Mouse (Mus musculus) kidney, postnatal 4 days (tissue): ENCODE results near the gene Gm17657.

Experiments
- DNase-seq, 2 experiments: peaks; one replicate each; pipeline ENCODE4 v3.0.0; 2021; ENCODE audit warnings: mixed read lengths in 2 of 2

Gm17657 gene

DNA sequence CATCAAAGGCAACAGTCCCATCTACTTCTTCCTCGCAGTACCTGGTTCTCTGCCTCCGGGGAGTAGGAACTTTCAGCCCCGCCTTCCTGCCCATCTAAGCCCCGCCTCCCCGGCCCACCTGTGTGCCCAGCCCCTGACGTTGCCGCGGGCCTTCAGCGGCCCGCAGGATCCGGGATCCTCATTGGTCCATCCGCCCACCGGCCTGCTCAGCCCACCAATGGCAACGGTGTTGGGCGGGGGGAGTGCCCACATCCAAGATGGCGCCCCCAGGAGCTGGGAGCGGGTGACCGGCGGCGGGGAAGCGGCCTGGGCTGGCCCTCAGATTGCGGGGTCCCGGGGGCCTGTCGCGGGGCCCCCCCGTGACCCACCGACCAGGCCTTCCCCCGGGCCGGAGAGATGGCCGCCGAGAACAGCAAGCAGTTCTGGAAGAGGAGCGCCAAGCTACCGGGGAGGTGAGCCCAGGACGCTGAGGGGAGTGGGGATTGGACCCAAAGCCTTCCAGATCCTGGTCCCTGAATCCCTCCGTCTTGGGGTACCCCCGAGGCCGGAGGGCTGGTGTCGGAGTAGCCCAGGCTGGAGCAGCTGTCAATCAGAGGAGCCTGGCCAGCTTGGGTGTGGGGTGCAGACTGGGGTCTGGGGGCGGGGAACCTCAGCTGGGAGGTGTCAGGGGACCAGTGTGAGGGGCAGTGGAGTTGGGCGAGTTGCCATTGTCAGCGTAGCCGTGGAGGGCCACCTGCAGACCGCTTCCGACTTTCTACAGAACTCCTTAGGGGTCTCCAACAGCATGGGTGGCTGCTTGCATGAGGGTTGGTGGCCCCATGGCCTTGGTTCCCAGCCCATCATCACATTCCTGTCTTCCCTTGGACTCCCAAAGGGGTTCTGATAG lies at the start of gene Gm17657, which contains the start of gene Tbc1d22b:
Gm17657 (minus strand) TSS at position 96 of the 886 bp plus-strand sequence.
Tbc1d22b (plus strand) TSS at position 243 of the 886 bp plus-strand sequence.
- peak; percentile 95 to 97 for DNase-seq

DNA sequence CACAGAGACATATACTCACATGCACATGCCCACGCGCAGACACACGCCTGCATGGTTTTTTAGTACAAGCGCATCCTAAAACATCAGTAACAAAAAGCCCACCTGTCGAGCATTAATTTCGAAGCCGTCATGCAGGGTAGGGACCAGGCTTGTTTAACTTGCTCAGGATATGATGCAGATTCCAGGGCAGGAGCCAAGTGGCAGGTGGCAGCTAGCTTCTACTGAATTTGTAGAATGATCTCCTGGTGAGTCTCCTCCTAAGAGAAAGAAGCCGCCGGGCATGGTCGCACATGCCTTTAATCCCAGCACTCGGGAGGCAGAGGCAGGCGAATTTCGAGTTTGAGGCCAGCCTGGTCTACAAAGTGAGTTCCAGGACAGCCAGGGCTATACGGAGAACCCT lies 49.6 kb upstream of the Gm17657 start:
- no peak for DNase-seq

DNA sequence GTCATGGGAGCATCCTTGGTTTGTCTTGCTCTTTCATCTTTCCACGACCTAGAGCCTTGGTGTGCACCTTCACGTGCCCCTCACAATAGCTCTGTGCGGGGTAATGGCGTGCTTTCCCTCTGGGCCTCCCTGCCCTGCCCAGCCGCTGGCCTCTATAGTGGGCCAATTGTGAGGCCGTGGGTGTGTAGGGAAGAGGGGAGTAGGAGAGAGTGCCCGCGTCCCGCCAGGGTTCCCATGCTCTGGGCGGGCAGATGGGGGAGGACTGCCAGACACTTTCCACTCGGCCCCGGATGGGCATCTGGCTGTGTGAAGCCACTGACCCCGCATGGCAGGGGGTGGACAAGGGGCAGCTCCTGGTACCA lies 47.3 kb upstream of the Gm17657 start:
- DNase-seq: no peak

DNA sequence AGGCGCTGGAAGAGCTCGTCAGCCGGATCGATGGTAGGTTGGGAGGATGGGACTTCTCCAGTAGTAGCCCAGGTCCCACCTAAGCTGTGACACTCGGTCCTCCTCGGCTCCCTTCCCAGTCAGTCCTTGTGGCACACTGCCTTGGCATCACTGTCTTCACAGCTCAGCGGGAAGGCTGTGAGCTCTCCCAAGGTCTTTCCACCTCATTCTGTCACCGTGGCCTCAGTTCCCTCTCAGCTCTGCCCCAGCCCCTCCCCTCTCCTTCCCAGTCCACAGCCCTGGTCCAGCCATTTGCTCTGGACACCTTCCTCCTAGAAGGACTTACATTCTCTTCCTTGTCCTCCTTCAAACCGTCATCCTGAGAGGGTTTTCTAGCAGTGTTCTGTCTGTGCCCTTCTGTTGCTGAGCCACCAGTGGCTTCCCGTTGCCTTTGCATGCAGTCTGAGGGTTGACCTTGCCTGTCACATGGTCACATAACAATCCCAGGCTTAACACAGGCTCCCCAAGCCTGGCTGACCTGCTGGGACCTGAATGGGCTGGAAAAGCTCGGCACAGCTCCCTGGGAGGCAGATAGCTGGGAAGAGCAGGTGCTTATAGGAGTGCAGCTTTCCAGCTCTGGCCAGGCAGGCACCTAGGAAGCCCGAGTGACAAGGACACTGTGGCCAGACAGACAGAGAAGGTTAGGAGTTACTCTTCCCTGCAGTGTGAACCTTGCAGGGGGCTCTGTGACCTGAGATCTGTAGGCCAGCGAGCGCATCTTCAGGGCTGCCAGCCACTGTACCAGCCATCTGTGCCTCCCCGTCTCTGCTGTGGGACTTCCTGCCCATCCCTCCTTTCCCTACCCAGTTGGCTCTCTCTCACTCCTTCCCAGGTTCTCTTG lies 46.7 kb upstream of the Gm17657 start:
- no peak for DNase-seq

GRCm38 (mm10) chr17:29589221-29589898 lies 39.9 kb upstream of the Gm17657 start:
- no peak for DNase-seq

- no peak for DNase-seq
Observed at GRCm38 (mm10) chr17:29586921-29587320, 37.5 kb upstream of the Gm17657 start.

DNA sequence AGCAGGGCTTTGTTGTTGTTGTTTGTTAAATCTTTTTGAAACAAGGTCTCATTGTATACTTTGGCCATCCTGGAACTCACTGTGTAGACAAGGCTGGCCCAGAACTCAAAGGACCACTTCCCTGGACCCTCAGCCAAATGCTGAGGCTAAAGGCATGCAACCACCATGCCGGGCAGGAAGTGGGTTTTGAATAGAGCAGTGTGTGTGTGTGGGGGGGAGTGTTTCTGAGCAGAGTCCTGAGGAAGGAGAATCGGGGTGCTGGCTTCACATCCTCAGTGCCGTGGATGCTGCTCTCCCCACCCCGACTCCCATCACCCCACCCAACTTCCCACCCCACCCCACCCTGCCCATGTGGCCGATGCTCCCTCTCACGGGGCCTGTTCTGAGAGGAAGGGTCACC lies 36.0 kb upstream of the Gm17657 start:
- DNase-seq: no peak

- no peak for DNase-seq
Observed at GRCm38 (mm10) chr17:29584737-29585136, 35.3 kb upstream of the Gm17657 start.

- DNase-seq: no peak
Observed at GRCm38 (mm10) chr17:29584306-29584705, 34.9 kb upstream of the Gm17657 start.

DNA sequence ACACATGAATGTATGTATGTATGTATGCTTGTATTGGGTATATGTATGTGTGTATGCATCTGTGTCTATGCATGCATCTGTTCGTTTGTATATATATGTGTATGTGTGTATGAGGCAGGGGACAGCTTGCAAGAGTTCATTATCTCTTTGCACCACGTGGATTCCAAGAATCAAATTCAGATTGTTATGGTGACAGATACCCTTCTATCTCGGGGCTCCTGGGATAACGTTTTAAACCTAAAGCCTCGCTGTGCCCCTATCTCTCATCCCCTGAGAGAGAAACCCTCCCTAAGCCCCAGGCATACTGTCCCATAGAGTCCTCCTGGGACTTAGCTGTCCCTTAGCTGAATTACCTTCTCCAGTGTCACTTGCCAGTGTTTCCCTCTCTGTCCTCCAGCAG lies 34.1 kb upstream of the Gm17657 start:
- no peak for DNase-seq

DNA sequence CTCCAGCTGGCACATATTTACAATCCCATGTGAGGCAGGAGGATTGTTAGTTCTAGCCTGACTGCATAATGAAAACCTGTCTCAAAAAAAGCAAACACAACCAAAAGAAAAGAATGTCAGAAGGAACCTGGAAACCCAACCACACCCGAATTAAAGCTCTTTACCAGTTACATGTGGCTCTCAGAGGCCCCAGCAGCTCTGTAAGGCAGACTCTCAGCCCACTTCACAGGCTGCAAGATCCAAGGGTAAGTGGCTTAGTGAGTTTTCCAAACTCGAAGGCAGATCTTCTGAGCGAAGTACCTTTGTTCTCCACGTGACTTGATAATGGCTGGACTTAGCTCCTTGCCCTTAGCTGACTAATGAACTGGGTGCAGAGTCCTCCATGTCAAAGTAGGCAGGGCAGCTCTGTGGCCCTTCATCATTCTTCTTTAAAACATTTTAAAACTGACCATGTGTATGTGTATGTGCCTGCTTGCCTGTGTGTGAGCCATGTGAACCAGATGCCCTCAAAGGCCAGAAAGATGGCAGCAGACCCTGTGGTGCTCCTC lies 30.2 kb upstream of the Gm17657 start:
- DNase-seq: no peak

- DNase-seq: no peak
Observed at GRCm38 (mm10) chr17:29569831-29570230, 20.4 kb upstream of the Gm17657 start.

- no peak for DNase-seq
Observed at GRCm38 (mm10) chr17:29568435-29568834, 19.0 kb upstream of the Gm17657 start.

DNA sequence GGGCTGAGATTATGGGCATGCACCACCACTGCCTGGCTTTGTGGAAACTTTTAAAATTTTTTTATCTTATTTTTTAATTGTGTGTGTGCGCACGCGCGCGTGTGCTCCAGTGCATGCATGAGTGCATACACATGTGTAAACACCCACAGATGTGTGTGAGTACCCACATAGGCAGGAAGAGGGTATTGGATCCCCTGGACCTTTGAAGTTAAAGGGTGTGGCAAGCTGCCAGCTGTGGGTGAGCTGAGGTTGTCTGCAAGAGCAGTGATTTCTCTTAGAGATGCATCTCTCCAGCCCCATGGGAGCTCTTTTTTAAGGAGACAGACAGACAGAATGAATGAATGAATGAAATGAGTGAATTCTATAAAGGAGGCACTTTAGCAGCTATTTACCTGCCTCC lies 16.1 kb upstream of the Gm17657 start:
- no peak for DNase-seq

DNA sequence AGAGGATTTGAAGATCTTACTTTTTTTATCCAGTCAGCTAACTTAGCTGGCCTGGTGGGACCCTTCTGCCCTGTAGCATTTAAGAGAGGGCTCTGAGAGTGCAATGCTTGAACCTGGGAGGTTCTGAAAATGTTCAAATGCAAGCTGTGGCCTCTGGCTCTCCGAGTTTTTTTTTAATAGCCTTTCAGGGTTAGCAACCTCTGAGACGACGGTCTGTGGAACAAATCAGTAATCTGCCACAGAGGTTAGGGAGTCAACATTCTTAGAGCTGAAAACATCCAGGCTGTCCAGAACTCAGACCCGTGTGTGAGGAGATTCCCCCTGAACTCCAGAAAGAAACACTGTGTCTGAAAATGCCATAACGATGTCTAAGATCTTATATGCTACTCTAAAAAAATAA lies 9.0 kb upstream of the Gm17657 start:
- DNase-seq: no peak

GRCm38 (mm10) chr17:29556893-29557292 lies 7.5 kb upstream of the Gm17657 start:
- peak; percentile 31 to 52 for DNase-seq

DNA sequence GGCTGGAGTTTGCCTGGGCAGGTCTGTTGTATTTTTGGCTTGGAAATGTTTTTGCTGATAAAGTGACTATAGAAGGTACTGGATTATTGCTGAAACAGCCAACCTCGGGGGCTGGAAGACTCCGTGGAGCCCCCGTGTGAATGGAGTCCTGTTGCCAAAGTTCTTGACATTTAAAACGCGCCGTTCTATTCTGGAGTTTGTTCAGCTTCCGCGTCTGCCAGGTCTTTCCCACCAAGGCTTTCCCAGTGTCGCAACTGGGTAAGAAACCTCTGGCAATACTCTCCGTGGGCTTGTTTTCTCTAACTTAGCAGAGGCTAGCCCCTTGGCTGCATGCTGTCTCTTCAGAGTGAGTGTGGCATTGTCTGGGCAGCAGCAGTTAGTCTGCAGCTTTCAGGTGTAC lies 7.0 kb upstream of the Gm17657 start:
- no peak for DNase-seq

DNA sequence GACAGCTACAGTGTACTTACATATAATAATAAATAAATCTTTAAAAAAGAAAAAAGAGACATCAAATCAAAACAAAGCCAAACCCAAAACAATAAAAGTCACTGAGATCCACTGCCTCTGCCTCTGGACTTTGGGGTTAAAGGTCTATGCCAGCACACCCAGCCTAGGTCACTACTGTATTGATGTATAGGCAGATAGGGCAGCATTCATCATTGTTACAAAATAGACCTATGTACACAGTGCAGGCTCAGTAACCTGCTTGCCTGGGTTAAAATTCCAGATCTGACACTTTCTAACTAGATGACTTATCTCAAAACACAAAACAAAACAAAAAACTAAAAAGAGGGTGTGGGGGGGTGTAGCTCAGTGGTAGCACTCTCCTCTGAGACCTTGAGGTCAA lies 4.7 kb upstream of the Gm17657 start:
- no peak for DNase-seq

- no peak for DNase-seq
Observed at GRCm38 (mm10) chr17:29552162-29552732, 2.8 kb upstream of the Gm17657 start, which contains the start of gene Tmem217. TSS of gene Tmem217 (minus strand) at chr17:29552385.

- DNase-seq: no peak
Observed at GRCm38 (mm10) chr17:29551019-29551418, 1.6 kb upstream of the Gm17657 start.

GRCm38 (mm10) chr17:29548994-29549393 lies 444 bp downstream of the Gm17657 start:
- no peak for DNase-seq

DNA sequence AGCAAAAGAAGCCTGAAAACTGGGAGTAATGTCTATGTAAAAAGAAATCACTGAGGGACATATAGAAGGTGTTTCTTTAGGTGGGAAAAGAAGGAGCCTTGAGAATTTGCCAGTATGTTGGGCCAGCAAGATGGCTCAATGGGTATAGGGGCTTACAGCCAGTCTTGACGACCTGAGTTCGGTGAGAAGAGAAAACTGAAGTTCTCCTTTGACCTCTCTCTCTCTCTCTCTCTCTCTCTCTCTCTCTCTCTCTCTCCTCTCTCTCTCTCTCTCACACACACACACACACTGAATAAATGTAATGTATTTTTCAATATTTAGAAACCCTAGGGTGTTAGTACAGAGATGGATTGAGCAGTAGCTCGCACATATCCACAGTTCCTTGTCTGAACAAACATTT lies 944 bp downstream of the Gm17657 start:
- DNase-seq: no peak
